Mouse (Mus musculus): Measurements from ENCODE around the gene Copg1.
"Not testable (repeated sequence)": the region's sequence is repeated elsewhere in the genome, so short reads cannot be mapped to it uniquely, and the experiment has no call there.

Copg1 gene

DNA sequence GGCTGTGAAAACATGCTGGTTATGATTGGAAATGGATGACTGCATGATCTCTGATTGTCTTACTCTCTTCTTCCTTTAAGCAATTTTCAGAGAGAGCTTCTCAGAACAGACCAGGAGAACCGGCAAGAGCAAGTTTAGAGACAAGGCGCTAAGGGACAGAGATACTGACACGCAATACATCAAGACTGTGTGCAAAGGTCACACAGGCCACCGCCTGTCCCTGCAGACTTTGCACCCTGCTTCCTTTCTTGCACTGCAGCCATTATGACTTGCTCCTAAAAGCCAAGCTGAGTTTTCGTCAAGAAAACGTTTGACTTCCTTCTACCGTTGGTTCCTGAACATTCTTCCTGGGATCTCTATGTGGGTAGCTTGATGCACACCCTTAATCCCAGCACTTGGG is 12.1 kb upstream of the Copg1 start:
- DNase-seq (ENCODE audit: low spot score) = no peak

- DNase-seq (ENCODE audit: low spot score) = no peak
Observed at GRCm38 (mm10) chr6:87876068-87876643, 11.5 kb upstream of the Copg1 start.

GRCm38 (mm10) chr6:87879010-87879409 is 8.6 kb upstream of the Copg1 start:
- no peak for DNase-seq (ENCODE audit: low spot score)

DNA sequence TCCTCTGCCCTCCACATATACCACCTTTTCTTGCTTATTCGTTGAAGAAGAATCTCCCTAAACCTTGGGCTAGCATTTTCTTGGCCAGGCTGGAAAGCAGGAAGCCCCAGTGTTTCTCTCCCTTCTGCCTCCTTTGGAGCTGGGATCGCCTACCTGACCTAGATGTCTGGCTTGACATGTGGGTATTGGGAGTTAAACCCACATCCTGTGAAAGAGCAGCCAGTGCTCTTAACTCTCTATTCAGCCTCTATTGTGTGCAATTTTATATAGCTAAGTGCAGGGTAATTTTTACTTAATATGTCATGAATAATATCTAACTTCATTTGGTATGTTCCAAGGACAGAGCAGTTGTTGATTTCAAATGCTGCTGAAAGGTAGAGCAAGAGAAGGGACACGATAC is 8.0 kb upstream of the Copg1 start:
- DNase-seq (ENCODE audit: low spot score) = no peak

GRCm38 (mm10) chr6:87882221-87882620 is 5.4 kb upstream of the Copg1 start:
- DNase-seq (ENCODE audit: low spot score) = no peak

- peak; percentile 85 for DNase-seq (ENCODE audit: low spot score)
Observed at GRCm38 (mm10) chr6:87882816-87883215, 4.8 kb upstream of the Copg1 start.

DNA sequence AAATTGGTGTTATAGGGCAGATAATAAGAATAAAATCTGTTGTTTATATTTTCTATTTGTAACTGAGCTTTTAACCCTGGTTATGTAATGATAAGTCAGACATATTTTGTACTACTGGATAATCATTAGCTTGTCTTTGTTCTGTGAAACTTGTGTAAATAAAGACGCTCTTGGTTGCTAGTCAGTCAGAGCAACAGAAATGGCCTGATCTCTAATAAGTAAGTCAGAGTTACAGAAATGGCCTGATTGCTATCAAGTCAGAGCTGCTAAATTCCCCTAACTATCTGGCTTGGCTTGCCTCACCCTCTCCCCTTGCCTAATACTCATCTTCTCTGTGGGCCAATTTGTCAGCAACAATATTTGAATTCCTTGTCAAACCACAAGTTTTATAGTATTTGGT is 893 bp upstream of the Copg1 start:
- no peak for DNase-seq (ENCODE audit: low spot score)

DNA sequence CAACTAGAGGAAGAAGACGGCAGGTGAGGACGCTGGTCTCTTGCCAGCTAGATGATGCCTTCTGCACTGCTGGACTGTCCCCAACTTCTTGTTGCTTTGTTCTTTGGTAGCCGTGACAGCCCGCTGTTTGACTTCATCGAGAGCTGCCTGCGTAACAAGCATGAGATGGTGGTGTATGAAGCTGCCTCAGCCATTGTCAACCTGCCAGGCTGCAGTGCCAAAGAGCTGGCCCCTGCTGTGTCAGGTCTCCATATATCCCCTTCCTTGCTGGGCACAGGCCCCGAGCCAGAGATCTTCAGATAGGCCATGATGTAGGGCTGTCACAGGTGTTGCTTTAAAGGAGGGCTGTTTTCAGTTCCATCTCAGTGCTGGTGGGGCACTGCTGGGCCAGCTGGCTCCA is 6.3 kb downstream of the Copg1 start:
- DNase-seq (ENCODE audit: low spot score) = no peak

GRCm38 (mm10) chr6:87898028-87898427 is 10.4 kb downstream of the Copg1 start:
- no peak for DNase-seq (ENCODE audit: low spot score)

DNA sequence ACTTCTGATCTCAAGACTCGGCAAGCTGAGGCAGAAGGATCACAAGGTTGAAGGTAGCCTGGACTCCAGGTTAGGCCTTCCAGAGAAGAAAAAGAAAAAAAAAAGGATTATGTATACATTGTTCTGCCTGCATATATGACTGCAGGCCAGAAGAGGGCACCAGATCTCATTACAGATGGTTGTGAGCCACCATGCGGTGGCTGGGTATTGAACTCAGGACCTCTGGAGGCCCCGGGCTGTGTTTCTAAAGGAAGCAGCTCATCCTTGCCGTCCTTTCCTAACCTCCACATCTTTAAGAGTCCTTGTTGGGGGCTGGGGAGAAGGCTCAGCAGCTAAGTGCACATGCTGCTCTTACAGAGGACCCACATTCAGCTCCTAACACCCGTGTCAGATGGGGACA is 19.0 kb downstream of the Copg1 start:
- DNase-seq (ENCODE audit: low spot score) = no peak

- no peak for DNase-seq (ENCODE audit: low spot score)
Observed at GRCm38 (mm10) chr6:87909181-87909580, 21.6 kb downstream of the Copg1 start.

DNA sequence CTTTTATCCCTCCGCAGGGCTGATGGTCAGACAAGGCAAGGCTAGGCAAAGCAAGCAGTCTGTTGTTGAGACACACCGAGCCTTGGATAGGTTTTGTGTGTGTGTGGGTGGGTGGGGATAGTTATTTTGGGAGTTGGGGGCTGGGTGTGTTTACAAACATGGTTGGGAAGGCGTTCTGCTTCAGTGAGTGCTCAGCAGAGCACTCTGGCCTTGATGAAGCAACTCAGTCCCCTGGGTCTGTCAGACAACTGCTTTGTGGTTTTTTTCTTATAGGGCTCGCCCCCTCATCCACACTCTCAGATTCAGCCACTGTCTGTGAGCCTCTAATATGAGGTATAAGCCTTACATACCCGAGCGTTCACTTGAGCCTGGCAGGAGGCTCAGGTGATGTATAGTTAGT is 23.9 kb downstream of the Copg1 start:
- no peak for DNase-seq (ENCODE audit: low spot score)

GRCm38 (mm10) chr6:87913661-87914325 is 26.2 kb downstream of the Copg1 start, which contains the start of gene Hmces:
Gene Hmces, plus strand, starts transcription at chr6:87913935.
- DNase-seq (ENCODE audit: low spot score) = no peak

GRCm38 (mm10) chr6:87914326-87915102 is 26.9 kb downstream of the Copg1 start:
- no peak for DNase-seq (ENCODE audit: low spot score)

GRCm38 (mm10) chr6:87915939-87916338 is 28.3 kb downstream of the Copg1 start:
- DNase-seq (ENCODE audit: low spot score) = no peak

DNA sequence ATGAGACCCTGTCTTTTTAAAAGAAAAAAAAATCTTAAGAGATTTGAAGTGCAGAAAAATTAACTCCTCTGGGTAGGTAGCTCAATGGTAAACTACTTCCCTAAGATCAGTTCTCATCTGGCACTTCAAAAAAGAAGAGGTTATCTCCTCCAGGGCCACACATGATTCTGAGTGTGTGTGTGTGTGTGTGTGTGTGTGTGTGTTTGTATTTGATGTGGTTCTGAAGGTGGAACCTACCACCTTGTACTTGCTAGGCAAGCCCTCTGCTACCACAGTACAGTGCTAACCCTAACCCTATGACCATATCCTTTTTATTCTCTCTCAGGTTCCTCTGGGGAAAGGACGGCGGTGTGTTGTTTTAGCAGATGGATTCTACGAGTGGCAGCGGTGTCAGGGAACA is 33.6 kb downstream of the Copg1 start:
- no peak for DNase-seq (ENCODE audit: low spot score)

- no peak for DNase-seq (ENCODE audit: low spot score)
Observed at GRCm38 (mm10) chr6:87923624-87924023, 36.0 kb downstream of the Copg1 start.

GRCm38 (mm10) chr6:87935037-87935436 is 47.4 kb downstream of the Copg1 start:
- no peak for DNase-seq (ENCODE audit: low spot score)

- no peak for DNase-seq (ENCODE audit: low spot score)
Observed at GRCm38 (mm10) chr6:87937178-87937788, 49.7 kb downstream of the Copg1 start.

DNA sequence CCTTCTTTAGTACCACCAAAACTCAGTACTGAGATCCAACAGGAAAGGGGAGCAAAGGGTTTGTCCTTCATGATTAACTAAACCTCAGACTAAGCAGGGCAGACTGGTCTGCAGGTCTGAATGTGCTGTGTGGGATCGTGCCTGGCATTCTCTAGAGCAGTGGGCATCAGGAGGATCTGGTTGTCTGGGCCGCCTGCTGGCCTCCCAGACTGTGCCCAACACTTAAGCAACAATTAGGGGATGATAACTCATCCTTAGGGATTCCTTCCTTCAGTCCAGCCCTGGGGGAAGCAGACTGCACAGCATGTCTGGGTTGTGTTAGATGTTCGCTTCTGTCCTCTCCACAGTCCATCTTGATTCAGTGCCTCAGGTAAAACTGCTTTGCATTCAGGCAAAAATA is 51.3 kb downstream of the Copg1 start:
- no peak for DNase-seq (ENCODE audit: low spot score)

DNA sequence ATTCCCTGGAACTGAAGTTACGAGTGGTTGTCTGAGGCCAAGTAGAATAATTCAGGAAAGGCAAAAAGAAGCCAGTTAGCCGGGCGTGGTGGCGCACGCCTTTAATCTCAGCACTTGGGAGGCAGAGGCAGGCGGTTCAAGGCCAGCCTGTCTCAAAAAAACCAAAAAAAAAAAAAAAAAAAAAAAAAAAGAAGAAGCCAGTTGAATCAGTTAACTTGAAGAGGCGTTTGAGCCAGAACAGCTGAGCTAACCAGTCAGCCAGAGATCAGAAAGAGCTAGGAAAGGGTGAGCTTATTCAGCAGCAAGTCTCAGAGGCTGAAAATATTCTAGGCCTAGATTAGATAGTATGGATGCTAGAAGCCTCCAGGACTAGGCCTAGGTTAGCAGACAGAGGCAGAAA is 54.6 kb downstream of the Copg1 start:
- DNase-seq (ENCODE audit: low spot score) = no peak

DNA sequence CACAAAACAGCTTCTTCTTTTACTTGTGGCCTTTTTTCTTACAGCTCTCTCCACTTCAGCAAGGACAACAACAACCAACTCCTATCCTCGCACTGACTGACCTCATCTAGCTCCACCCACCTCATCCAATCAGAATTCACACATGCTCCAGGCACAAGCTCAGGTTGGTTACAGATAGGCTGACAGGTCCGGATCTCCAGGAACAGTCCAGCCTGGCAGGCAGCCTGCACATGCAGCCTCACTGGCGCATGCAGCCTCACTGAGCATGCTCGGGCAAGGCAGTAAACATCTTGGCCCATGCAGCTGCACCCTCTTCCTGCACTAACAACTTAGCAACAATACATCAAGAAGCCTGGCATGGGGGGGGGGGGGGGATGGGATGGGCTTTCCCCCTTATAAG is 74.8 kb downstream of the Copg1 start:
- DNase-seq (ENCODE audit: low spot score) = not testable (repeated sequence)

Data from left cerebral cortex, adult 11 months (tissue).